Mouse (Mus musculus): Measurements from ENCODE around the gene Cant1.

Cant1 gene

DNA sequence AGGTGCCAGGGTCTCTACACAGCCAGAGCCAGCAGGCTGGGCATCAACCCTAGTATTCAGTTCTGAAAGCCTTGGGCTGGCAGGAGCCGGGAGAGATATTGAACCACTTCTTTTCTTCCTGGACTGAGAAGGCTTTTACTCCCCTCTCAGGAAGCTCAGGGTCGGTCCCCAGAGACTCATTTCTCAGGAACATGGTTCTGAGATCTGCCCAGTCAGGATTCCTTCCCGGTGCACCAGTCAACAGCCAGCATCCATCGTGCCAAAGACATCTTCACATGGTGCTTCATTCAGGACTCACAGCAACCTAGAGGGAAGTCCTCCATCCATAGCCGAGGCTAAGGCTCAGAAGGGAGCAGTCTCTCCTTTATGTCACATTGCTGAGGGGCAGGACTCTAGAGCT lies 44.4 kb downstream of the Cant1 start:
- DNase-seq (ENCODE audit: low spot score in 2 of 2) = no peak

DNA sequence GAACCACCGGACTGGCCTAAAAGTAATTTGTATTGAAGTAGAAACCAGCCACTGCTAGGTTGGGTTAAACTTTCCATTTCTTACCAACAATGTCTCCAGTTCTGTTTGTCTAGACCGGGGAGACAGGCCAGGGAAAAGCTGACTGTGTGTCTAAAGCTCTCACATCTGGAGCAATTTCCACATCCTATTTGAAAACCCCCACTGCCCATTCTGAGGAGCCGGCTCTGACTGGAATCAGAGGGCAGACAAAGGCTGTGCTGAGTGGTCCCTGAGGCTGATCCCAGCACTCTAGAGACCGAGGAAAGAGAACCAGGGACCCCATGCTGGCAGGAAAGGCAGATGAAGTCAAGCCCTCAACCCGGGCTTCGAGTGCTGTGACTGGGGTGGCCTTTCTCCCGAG lies 46.2 kb downstream of the Cant1 start:
- DNase-seq (ENCODE audit: low spot score in 2 of 2) = no peak

DNA sequence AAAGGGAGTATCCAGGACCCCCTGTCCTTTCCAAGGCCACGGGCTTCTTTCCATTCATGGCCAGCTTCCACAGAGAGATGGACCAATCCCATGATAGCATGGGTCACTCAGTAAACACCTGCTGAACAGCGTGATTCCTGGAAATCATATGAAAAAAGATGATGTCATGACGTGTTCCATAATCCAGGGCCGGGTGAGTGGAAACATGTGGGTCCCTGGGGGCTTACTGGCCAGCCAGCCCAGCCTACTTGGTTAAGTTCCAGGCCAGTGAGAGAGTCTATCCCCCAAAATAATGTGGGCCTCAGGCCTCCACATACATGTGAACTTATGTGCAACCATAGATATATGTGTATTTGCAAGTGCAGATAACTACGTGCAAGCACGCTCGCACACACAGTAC lies 47.0 kb downstream of the Cant1 start:
- DNase-seq (ENCODE audit: low spot score in 2 of 2) = no peak

DNA sequence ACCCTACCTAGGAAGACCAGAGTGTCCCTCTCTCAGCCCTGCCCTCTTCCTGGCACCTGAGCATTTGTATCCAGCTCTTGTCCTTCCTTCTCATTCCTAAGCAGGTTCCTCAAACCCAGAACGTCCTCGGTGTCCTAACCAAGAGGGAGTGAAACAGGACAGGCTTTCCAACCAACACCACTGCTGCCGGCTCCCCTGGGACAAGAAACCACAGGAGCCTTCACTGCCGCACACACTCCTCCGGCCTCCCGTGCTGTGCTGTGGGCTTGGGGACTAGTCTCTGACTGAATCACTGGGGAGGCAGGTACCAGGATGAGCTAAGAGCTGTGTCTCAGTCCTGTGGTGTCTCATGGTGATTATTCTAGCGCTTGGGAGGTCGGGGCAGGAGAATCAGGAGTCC lies 49.2 kb downstream of the Cant1 start:
- DNase-seq (ENCODE audit: low spot score in 2 of 2) = no peak

DNA sequence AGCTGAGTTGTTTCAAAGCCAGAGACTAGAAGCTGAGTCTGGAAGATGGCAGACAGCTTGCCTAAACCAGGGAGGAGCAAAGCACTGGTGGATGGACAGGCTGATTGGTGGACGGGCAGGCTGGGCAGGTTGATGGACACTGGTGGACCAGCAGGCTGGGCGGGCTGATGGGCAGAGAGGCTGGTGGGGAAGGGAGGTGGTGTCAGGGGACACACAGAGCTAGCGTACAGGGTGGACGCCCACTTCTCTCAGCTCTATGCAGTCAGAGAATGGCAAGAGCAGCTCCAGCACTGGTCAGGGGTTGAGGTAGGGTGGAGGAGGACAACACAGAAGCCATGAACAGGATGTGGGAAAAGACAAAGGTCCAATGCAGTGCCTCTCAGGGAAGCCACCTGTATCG lies 49.6 kb downstream of the Cant1 start:
- no peak for DNase-seq (ENCODE audit: low spot score in 2 of 2)

DNA sequence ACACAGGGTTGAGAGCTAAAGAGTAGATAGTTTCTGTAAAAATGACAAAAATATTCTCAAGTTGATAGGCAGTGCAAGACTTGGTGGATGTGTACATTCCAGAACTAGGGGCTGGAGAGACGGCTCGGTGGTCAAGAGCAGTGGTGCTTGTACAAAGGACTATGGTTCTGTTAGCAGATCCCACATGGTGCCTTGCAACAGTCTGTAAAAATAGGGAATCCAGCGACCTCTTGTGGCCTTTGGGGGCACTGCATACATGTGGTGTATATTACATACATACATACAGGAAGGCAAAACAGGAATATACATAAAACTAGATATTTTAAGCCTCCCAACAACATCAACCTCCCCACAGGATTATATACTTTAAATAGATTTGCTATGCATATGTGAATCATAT lies 50.6 kb downstream of the Cant1 start:
- no peak for DNase-seq (ENCODE audit: low spot score in 2 of 2)

DNA sequence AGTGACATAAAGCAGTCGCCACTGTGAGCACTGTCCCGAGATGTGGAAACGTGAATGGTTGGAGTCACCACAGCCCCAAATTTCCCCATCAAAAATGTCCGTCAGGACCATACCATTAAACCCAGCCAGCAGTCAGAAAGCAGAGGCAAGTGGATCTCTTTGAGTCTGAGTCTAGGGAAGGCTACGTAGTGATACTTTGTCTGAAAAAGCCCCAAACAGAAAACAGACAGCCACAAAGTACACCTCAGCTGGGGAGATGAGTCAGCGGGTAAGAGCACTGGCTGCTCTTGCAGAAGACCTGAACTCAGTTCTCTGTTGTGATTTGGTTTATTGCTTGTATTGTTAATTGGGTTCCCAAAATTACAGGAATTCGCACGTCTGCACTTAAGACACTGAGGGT lies 52.3 kb downstream of the Cant1 start:
- no peak for DNase-seq (ENCODE audit: low spot score in 2 of 2)

DNA sequence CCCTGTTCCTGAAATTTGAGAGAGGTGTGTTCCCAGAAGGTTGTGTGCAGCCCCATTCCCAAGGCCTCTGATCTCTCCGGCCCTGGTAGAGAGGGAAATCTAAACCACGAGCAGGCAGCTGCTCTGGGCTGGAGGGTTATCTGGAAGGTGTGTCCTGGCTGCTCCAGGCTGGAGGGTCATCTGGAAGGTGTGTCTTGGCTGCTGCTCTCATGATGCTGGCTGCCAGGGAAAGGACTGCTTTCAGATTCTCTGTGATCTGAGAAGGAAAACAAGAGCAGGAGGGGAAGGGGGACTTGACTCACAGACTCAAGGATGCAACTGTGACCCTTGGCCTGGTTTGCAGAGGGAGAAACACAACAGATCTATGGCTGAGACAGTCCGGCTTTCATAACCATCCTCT lies 52.8 kb downstream of the Cant1 start:
- no peak for DNase-seq (ENCODE audit: low spot score in 2 of 2)

DNA sequence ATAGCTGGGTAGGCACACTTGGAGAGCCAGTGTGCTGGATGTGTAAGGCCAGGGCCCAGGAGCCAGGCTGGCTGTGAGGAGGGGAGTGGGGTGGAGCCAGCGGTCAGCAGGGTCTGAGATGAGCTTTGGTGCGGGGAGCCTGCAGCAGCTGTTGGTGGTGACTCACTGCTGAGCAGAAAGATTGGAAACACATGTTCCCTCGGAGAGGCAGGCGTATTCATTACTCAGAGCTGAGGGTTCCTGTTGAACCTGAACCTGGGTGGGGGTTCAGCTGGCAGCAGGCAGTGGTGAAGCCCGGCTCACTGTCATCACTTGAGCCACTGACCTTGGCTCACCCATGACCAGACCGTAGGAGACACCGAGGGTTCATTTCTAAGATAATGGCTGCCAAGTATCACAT lies 53.7 kb downstream of the Cant1 start:
- no peak for DNase-seq (ENCODE audit: low spot score in 2 of 2)

DNA sequence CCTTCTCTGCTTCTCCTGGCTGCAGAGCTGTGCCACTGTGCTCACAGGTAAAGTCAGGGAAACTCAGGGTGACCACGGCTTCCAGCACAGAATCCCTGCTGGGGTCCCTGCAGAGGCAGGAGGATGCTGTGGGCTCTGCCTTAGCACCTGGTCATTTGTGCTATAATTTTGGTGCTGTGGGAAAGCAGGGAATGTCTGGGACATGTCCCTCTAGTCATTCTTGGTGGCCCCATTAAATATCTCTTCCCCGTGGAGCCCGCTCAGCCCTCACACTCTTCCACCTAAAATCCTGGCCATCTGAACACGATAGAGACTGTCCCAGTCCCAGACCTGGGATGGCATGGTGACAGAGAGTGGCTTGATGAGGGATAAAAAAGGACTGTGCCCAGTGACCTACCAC lies 54.9 kb downstream of the Cant1 start:
- DNase-seq (ENCODE audit: low spot score in 2 of 2) = no peak

DNA sequence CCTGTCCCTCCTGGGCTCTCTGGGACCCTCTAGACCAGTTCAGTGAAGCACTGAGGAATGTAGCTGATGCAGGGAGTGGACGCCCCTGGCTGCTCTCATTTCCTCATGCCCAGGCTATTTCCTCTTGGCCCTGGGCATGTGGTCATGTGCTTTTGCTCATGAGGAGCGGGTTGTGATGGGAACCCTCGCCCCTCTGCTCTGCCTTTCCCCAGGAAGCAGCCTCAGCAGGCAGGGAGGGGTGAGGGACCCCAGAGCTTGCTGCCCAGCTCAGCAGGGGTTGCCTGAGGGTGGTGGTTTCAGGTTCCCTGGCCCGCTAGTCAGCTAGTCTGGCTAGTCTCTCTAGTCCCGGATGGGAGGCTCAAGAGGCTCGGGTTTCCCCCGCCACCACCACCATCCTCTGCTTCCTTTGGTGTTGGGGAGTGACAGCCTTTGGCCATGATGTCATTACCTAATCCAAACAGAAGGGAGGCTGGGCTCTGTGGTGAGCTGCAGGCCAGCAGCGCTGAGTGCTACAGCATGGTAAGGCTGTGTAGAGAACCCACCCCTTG lies 55.8 kb downstream of the Cant1 start:
- DNase-seq (ENCODE audit: low spot score in 2 of 2) = no peak

DNA sequence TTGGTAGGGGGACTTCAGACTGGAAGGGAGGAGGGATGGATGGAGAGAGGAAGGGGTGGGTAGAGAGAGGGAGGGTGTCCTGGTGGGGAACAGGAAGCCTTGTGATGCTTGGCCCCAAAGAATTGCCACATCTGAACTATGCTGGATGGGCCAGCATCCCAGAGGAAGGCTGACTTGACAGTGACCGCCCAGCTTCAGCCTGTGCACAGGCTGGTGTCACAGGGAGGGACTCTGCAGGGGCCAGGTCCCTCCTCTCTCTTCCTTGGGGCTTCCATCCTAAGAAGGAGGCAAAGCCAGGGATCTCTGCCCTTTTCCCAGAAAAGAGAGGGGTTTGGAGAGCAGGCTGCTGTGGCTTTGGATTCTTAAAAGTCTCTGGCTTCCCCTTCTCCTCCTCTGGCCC lies 56.4 kb downstream of the Cant1 start:
- DNase-seq (ENCODE audit: low spot score in 2 of 2) = no peak

DNA sequence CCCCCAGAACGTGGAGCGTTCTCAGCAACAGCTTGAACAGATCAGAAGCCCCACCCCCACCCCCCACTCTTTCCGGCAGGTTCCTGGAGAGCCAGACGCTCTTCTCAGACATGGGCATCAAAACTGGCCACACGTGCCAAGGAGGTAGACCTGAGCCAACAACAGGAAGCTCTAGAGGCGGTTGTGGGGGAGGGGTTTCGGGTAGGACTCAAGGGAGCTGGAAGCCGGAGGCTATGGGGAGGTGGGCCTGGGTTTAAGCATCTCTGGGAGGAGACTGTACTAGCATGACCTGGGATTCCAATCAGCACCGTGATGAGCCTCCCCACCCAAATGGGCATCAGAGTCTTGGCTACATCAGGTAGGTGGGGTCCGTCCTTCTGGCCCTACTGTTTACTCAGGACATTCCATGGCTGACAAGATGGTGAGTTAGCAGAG lies 58.0 kb downstream of the Cant1 start:
- DNase-seq (ENCODE audit: low spot score in 2 of 2) = no peak

DNA sequence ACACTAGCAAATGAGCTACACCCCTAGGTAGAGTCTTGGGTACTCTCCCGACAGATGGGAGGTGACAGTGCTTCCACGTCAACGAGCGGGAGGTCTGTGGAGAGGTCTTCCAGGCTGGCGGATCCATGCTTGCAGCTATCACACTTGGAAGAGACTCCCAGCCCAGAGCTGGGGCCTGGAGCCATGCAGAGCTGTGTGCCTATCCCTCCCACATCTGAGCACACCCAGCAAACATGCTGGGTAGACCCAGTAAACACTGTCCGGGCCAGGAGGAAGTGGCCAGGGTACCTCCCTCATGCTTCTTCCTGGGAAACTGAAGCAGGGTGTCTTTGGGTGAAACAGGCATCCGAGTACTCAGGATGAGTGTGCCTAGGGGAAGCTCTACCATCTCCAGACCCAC lies 58.4 kb downstream of the Cant1 start:
- DNase-seq (ENCODE audit: low spot score in 2 of 2) = no peak
